Mouse (Mus musculus) forebrain, embryonic 16.5 days (tissue): ENCODE data around the gene Capn11. TPM values are rescaled to one million over a fixed set of nuclear protein-coding genes. Genes with fewer than 3 reads are reported as not detected.

Experiments used
- ATAC-seq: fragments of 200-750 bp; cut with Nextera tagmentation; 2 replicates; pipeline ENCODE4 v1.8.0; 2017; ENCODE audit warnings: mild to moderate bottlenecking, moderate library complexity
- H3K27ac ChIP-seq: fragments of 300-500 bp; sonication (generic); 2 replicates; pipeline ENCODE4 v1.5.1; 2014; ENCODE audit warnings: low read length, control low read depth
- H3K27me3 ChIP-seq: fragments of 300-500 bp; sonication (generic); replicated peaks from 2 replicates; pipeline ENCODE4 v1.6.1; 2014; ENCODE audit warnings: low read length; ENCODE audit not compliant: control insufficient read depth, insufficient read depth
- H3K36me3 ChIP-seq: fragments of 300-500 bp; sonication (generic); 2 replicates; pipeline ENCODE4 v1.6.1; 2014; ENCODE audit not compliant: control insufficient read depth, insufficient read depth
- H3K4me1 ChIP-seq: fragments of 300-500 bp; sonication (generic); replicated peaks from 2 replicates; pipeline ENCODE4 v1.6.1; 2014; ENCODE audit warnings: low read length; ENCODE audit not compliant: control insufficient read depth, insufficient read depth
- H3K4me2 ChIP-seq: fragments of 300-500 bp; sonication (generic); 2 replicates; pipeline ENCODE4 v1.6.1; 2014; ENCODE audit warnings: mild to moderate bottlenecking, low read length, control low read depth
- H3K4me3 ChIP-seq: fragments of 300-500 bp; sonication (generic); replicated peaks from 2 replicates; pipeline ENCODE4 v1.5.1; 2014; ENCODE audit warnings: mild to moderate bottlenecking, low read length, control low read depth
- H3K9ac ChIP-seq: fragments of 300-500 bp; sonication (generic); replicated peaks from 2 replicates; pipeline ENCODE4 v1.6.1; 2014; ENCODE audit warnings: low read depth, low read length, control low read depth
- H3K9me3 ChIP-seq: fragments of 300-500 bp; sonication (generic); 2 replicates; pipeline ENCODE4 v1.6.1; 2016; ENCODE audit warnings: low read length; ENCODE audit not compliant: control insufficient read depth
- WGBS: fragments of 180-500 bp; shearing (Covaris S2); extraction: QIAGEN DNeasy Blood & Tissue Kit; methylation state at CpG from one replicate; pipeline ENCODE4 v1.1.7; 2014; 5-methylcytosine and 5-hydroxymethylcytosine counted together
- polyA plus RNA-seq: library from polyadenylated mRNA; unstranded; fragments of >200 nt; fragmentation: Nextera tagmentation; extraction: Ambion mirVana; gene quantifications from 2 replicates; pipeline ENCODE4 v1.2.1, GENCODE M21; 2015

Capn11 gene
- polyA plus RNA-seq, 1 experiment from 2014 or later, result 0.85 TPM

DNA sequence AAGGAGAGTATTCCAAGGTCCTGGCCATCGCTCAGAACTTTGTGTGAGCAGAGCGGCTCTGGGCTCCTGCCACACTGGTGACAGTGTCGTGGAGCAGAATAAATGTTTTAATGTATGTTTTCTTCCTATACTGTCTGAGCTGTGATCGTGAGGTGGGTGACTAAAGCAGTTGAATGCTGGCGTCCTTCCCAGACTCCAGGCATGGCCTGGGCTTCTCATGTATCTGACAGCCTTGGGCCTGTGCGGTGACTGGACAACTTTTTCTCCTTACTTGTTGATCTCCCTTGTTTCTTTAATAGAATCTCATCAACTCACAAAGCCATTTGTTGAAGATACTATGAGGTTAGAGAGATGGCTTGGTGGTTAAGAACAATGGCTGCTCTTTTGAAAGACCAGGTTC is 39.2 kb upstream of the Capn11 start:
- no peak for ATAC-seq
- H3K4me3 ChIP-seq, result no peak overlapping the region
- H3K4me2 ChIP-seq, result no peak overlapping the region
- 74% methylated on average over 6 of the region's 6 CpGs for WGBS
- H3K36me3 ChIP-seq, result no peaks in the 10 kb centered on the region; the same call in 1 of the 2 replicates
- H3K27ac ChIP-seq, result no peak overlapping the region
- H3K9me3 ChIP-seq, result no peaks in the 10 kb centered on the region
- no peaks in the 10 kb centered on the region for H3K27me3 ChIP-seq
- no peaks in the 10 kb centered on the region for H3K4me1 ChIP-seq
- no peak overlapping the region for H3K9ac ChIP-seq

DNA sequence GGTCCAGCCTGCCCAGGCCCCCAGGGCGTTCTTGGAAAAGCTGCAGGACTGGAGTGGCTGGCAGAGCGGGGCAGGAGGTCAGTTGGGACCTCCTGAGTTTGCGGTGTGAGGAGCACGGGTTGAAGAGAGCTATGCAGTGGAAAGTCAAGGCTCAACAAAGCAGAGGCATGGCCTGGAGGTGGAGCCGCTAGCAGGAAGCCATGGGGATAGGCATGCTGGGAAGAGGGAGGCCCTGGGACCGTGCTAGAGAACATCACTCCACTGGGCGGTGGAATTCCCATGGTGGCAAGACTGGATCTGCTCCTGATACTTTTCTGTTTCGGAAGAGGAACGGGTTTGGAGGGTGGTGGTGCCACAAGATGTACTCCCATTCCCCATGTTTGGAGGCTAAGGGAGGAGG is 37.9 kb upstream of the Capn11 start:
- H3K4me2 ChIP-seq, result no peak overlapping the region
- ATAC-seq, result no peak
- H3K27ac ChIP-seq, result no peak overlapping the region
- WGBS, result 95% methylated on average over 9 of the region's 9 CpGs
- no peaks in the 10 kb centered on the region for H3K9me3 ChIP-seq
- no peaks in the 10 kb centered on the region for H3K4me1 ChIP-seq
- no peaks in the 10 kb centered on the region; the same call in 1 of the 2 replicates for H3K36me3 ChIP-seq
- H3K4me3 ChIP-seq, result no peak overlapping the region
- H3K9ac ChIP-seq, result no peak overlapping the region
- no peaks in the 10 kb centered on the region for H3K27me3 ChIP-seq

DNA sequence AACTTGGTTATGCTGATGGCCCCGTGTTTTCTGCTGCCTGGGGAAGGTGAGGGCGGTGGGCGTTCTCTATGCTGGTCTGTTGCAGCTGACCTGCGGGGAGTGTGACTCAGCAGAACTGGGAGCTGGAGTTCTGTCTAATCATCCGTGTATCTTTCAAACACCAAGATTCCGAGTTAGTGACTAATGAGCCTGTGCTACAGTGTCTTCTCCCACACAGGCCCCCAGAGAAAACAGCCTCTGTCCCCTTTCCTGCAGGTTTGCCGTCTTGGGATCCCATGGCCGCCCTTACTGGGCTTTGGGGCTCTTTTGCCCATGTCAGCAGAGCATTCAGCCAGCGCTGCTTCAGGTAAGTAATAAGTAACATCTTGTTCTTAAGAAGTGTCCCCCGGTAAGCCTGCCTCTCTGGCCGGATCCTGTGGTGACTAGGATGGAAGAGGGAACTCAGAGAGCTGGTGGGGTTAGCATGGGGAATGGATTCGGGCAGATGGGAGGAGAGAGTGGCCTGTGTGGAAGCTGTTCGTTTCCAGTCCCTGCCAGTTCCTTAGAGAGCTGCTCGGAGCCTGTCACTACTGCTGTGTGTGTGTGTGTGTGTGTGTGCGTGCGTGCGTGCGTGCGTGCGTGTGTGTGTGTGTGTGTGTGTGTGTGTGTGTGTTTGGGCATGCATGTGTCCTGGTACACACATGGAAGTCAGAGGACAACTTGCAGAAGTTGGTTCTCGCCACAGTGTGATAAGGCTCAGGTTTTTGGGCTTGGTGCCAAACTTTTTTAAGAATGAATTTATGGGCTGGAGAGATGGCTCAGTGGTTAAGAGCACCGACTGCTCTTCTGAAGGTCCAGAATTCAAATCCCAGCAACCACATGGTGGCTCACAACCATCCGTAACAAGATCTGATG is 36.3 kb upstream of the Capn11 start:
- no peaks in the 10 kb centered on the region for H3K9me3 ChIP-seq
- no peak overlapping the region for H3K27ac ChIP-seq
- no peaks in the 10 kb centered on the region for H3K27me3 ChIP-seq
- H3K4me1 ChIP-seq, result no peaks in the 10 kb centered on the region
- H3K9ac ChIP-seq, result no peak overlapping the region
- no peak overlapping the region for H3K4me3 ChIP-seq
- no peak overlapping the region for H3K4me2 ChIP-seq
- no peaks in the 10 kb centered on the region; the same call in 1 of the 2 replicates for H3K36me3 ChIP-seq
- WGBS, result 75% methylated on average over 23 of the region's 23 CpGs
- ATAC-seq, result no peak

DNA sequence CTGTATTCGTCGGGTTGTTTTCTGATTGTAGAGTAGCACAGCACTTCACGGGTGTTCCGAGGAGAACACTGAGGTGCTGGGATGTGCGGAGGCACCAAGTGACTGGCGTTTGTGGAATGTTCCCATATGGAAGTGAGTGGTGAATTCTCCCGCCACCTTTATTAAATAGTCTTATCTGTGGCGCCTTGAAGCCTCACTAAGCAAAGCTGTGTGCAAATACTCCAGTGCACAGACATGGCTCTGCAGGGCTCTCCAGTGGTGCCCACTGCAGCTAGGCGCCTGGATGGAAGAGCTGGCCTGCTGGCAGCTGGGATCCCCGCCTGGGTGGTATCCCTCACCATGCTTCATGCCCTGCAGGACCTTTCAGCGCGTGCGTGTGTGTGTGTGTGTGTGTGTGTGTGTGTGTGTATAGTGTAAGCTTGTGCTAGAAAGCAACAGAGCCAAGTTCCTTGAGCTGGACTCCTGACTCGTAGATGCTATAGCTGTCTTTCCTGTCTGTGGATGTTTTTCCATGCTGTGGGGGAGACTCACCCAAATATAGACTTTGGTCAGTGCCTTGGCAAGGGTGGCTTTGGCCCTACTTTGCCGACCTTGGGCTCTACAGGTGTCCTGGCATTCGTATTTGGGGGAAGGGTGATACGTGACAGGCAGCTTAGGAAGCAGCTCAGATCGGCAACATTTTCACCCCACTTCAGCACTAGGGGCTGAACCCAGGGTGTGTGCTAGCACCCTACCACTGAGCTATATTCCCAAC is 34.9 kb upstream of the Capn11 start:
- H3K9me3 ChIP-seq, result no peaks in the 10 kb centered on the region
- H3K36me3 ChIP-seq, result no peaks in the 10 kb centered on the region; the same call in 1 of the 2 replicates
- H3K4me2 ChIP-seq, result no peak overlapping the region
- H3K9ac ChIP-seq, result no peak overlapping the region
- no peak for ATAC-seq
- no peak overlapping the region for H3K4me3 ChIP-seq
- H3K27ac ChIP-seq, result no peak overlapping the region
- no peaks in the 10 kb centered on the region for H3K4me1 ChIP-seq
- H3K27me3 ChIP-seq, result no peaks in the 10 kb centered on the region
- 88% methylated on average over 18 of the region's 18 CpGs for WGBS

DNA sequence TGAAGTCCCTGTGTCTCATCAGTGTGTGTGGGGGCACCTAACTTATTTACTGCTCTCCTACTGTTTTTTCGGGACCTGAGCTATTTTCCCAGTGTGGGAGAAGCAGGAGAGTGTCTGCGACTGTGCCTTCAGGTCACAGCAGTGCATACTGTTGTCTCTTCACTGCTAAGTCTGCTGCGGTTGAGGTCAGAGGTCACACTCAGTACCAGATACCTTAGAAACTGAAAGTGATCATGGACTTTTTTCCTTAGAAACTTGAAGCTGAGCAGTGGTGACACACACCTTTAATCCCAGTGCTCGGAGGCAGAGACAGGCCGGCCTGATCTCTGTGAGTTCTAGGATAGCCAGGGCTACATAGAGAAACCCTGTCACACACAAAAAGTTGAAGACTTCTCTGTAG is 33.0 kb upstream of the Capn11 start:
- no peaks in the 10 kb centered on the region for H3K9me3 ChIP-seq
- H3K27me3 ChIP-seq, result no peaks in the 10 kb centered on the region
- no peak overlapping the region for H3K4me2 ChIP-seq
- H3K9ac ChIP-seq, result no peak overlapping the region
- 93% methylated on average over 5 of the region's 5 CpGs for WGBS
- H3K4me1 ChIP-seq, result peaks cover 4% of the 10 kb centered on the region
- H3K27ac ChIP-seq, result no peak overlapping the region
- no peak overlapping the region for H3K4me3 ChIP-seq
- no peak for ATAC-seq
- no peaks in the 10 kb centered on the region for H3K36me3 ChIP-seq

DNA sequence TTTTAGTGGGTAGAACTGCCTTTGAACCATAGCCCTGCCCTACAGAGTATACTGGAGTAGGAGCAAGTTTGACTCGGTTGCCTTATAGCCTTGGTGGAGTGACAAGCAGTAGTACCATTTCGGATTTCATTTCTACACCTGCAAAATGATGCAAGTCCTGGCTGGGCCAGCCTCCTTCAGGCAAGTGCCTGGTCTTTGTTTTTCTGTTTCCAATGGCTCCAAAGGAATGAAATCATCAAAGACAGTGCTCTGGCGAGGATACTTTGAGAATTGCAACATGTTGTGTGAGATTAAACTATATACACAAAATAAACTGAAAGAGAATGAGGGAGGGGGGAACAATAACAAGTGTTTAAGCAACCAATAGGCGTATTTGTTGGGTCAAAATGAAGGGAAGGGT is 30.9 kb upstream of the Capn11 start:
- no peaks in the 10 kb centered on the region for H3K36me3 ChIP-seq
- H3K27me3 ChIP-seq, result no peaks in the 10 kb centered on the region
- WGBS, result 88% methylated on average over 4 of the region's 4 CpGs
- H3K4me1 ChIP-seq, result peaks cover 9% of the 10 kb centered on the region
- no peak overlapping the region for H3K4me2 ChIP-seq
- no peak overlapping the region for H3K9ac ChIP-seq
- no peak overlapping the region for H3K27ac ChIP-seq
- H3K4me3 ChIP-seq, result no peak overlapping the region
- no peaks in the 10 kb centered on the region for H3K9me3 ChIP-seq
- ATAC-seq, result no peak

DNA sequence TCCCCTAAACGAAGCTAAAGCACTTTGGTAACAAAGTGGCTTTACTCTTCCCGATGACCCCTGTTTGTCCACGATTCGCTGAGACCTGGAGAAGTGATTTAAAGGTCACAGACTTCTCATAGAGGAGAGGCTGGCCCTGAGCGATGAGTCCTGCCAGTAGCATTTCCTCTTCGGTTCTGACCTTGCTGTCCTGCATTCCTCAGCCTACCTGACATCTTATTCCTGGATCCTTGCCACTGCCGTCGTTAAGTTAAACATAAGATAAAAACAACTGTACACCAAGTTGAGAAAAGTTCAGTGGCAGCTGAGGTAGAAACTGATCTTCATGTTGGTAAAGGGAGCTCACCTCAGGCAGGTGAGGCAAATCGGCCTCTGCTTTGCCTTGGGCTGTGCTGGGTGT is 30.0 kb upstream of the Capn11 start:
- Histone ChIP-seq H3K9ac (no peak overlapping the region), H3K27me3 (no peaks in the 10 kb centered on the region), H3K4me3 (no peak overlapping the region), H3K4me1 (peaks cover 17% of the 10 kb centered on the region), H3K4me2 (no peak overlapping the region), H3K9me3 (no peaks in the 10 kb centered on the region), H3K27ac (no peak overlapping the region), H3K36me3 (no peaks in the 10 kb centered on the region)
- 92% methylated on average over 9 of the region's 9 CpGs for WGBS
- no peak for ATAC-seq

DNA sequence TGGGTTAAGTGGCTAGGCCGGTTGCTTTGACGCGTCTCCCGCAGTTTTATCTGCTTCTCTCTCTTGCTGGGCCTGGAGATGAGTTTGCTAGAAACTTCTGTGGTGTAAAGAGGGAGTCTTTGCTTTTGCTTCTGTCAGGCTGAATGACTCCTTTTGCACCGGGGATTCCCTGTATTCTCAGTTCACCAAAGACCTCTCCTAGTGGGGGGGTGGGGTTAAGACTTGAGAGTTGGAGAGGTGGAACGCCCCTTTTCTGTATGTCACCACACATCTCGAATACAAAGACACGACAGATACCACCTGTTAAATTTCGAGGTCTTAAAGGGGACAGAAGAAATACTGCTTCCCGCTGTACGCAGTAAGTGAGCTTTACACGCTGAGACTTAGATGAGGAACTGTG is 27.6 kb upstream of the Capn11 start, which contains the start of gene Tmem63b:
Gene Tmem63b (minus strand): TSS at position 190 of the 400 bp plus-strand sequence.
- Histone ChIP-seq H3K4me2 (peak within 1 kb of the TSS; percentile 76), H3K36me3 (no peaks in the 10 kb centered on the region), H3K27ac (peak within 1 kb of the TSS; percentile 87), H3K4me1 (peaks cover 22% of the 10 kb centered on the region), H3K27me3 (no peaks in the 10 kb centered on the region), H3K9me3 (no peaks in the 10 kb centered on the region), H3K4me3 (peak within 1 kb of the TSS; percentile 89), H3K9ac (peak within 1 kb of the TSS; percentile 84)
- ATAC-seq, result no peak; the same call in 1 of the 2 replicates
- 6% methylated on average over 12 of the region's 12 CpGs for WGBS

DNA sequence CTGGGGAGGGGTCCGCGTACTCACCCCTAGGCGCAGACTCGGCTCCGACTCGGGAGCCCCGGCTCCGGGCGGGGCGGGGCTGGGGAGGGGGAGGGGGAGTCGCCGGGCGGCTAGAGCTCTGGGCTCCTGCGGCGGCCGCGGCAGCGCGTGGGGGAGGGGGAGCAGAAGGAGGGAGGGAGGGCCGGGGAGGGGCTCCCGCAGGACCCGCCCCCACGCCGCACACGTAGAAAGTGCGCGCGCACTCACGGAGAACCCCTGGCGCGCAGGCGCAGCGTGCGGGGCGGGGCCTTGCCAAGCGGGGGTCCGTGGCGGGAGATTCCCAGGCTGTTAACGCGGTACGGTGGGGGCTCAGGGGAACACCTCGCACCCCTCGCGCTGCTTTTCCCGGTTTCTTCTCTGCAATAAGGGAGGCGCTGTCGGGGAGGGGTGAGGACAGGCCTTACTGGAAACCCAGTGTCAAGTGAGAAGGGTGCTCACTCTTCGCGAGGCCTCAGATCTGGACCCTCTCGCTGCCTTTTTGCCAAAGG is 27.0 kb upstream of the Capn11 start, which contains the start of gene Mrpl14:
Gene Mrpl14 (plus strand): TSS at position 230 of the 527 bp plus-strand sequence.
- Histone ChIP-seq H3K36me3 (no peaks in the 10 kb centered on the region), H3K9ac (peak within 1 kb of the TSS; percentile 84), H3K4me1 (peaks cover 22% of the 10 kb centered on the region), H3K4me3 (peak within 1 kb of the TSS; percentile 89), H3K27ac (peak within 1 kb of the TSS; percentile 87), H3K4me2 (peak within 1 kb of the TSS; percentile 76), H3K9me3 (no peaks in the 10 kb centered on the region), H3K27me3 (no peaks in the 10 kb centered on the region)
- peak; percentile 89 for ATAC-seq
- 0% methylated on average over 31 of the region's 50 CpGs for WGBS
